Mouse (Mus musculus) liver, adult 2 months (tissue): Measurements from ENCODE around the gene Scn8a. TPM values are rescaled to one million over a fixed set of nuclear protein-coding genes. Genes with fewer than 3 reads are reported as not detected.
A peak's percentile ranks its signal among the peaks of the same experiment; 100 is the strongest.

Experiments used
- DNase-seq: peaks from one replicate; pipeline ENCODE4 v3.0.0-alpha.2; 2011; ENCODE audit warnings: low read depth, low spot score; ENCODE audit errors: extremely low read depth
- H3K27ac ChIP-seq: fragments of 200-500 bp; replicated peaks from 2 replicates; pipeline ENCODE4 v1.5.1; 2012; ENCODE audit warnings: low read depth, mild to moderate bottlenecking, control low read depth, inconsistent platforms, low read length; ENCODE audit not compliant: insufficient read depth
- H3K27me3 ChIP-seq: fragments of 200-500 bp; 2 replicates; pipeline ENCODE4 v1.6.1; 2012; ENCODE audit warnings: mild to moderate bottlenecking, moderate library complexity, low read length, inconsistent platforms; ENCODE audit not compliant: control insufficient read depth, insufficient read depth
- H3K36me3 ChIP-seq: fragments of 200-500 bp; 2 replicates; pipeline ENCODE4 v1.6.1; 2012; ENCODE audit warnings: low read length, inconsistent platforms; ENCODE audit not compliant: control insufficient read depth, insufficient read depth
- H3K4me1 ChIP-seq: fragments of 200-500 bp; 2 replicates; pipeline ENCODE4 v1.6.1; 2011; ENCODE audit warnings: low read length; ENCODE audit not compliant: control insufficient read depth, insufficient read depth
- H3K4me3 ChIP-seq: fragments of 200-500 bp; 2 replicates; pipeline ENCODE4 v1.5.1; 2011; ENCODE audit warnings: low read depth, mild to moderate bottlenecking, control low read depth, low read length, moderate library complexity; ENCODE audit not compliant: insufficient read depth
- H3K79me2 ChIP-seq: fragments of 200-500 bp; 2 replicates; pipeline ENCODE4 v1.6.1; 2012; ENCODE audit warnings: inconsistent platforms, mild to moderate bottlenecking, low read length, moderate library complexity; ENCODE audit not compliant: control insufficient read depth, insufficient read depth
- H3K9ac ChIP-seq: fragments of 200-500 bp; 2 replicates; pipeline ENCODE4 v1.6.1; 2012; ENCODE audit warnings: low read depth, mild to moderate bottlenecking, control low read depth, inconsistent platforms, low read length
- CTCF ChIP-seq: fragments of 200-500 bp; IDR thresholded peaks from 2 replicates; pipeline ENCODE4 v1.5.1; 2011; ENCODE audit warnings: low read depth, low read length, control low read depth
- POLR2A ChIP-seq: fragments of 200-500 bp; IDR thresholded peaks from 2 replicates; pipeline ENCODE4 v1.6.1; 2011; ENCODE audit warnings: low read length, control low read depth; ENCODE audit not compliant: insufficient read depth; ENCODE audit errors: extremely low read depth
- WGBS: fragments of 180-500 bp; shearing (Covaris S2); methylation state at CpG from one replicate; pipeline ENCODE4 v1.1.7; 2018; 5-methylcytosine and 5-hydroxymethylcytosine counted together
- polyA plus RNA-seq: library from polyadenylated mRNA; depleted of rRNA; stranded (reverse); fragments of >200 nt; gene quantifications from 2 replicates; pipeline ENCODE4 v1.2.3, GENCODE M21; 2012
- total RNA-seq: library from RNA; depleted of rRNA; stranded (reverse); fragments of >200 nt; gene quantifications from 2 replicates; pipeline ENCODE4 v1.2.3, GENCODE M21; 2014

The Scn8a gene
- total and polyA plus RNA-seq, 2 experiments: 0.07 to 1.4 TPM

DNA sequence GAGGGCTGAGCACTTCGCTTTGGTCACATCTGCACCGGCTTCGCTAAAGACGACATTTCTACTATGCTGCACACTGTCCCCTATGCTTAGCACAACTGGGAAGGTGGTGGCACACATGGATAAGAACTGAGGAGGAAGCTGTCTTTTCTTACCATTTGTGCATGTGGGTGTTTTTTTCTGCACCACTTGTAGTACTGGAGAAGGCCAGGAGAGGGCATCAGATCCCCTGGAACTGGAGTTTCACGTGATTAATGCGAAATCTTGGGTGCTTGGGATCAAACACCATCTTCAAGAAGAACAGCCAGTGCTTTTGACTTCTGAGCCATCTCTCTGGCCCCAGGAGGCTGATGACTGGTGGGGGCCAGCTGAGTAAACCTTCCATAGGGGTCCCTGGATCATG is 39.0 kb upstream of the Scn8a start:
- 55% methylated on average over 6 of the region's 6 CpGs for WGBS

DNA sequence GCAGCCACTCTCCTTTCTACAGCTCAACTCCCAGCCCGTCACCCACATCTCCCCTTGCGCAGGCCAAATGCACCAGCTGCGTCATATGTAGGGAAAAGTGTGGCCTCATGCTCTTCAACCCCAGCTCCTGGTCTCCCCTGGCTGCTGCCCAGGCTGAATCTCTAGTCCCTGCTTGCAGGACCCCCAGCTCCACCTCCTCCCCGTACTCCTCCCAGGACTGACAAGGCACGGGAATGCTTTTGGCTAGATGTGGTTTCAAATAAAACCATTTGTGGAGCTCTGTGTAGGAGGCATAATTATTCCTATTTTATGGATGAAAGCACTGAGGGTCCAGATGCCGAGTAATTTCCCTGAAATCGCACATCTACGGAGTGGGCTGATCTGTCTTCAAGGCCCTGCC is 37.5 kb upstream of the Scn8a start:
- WGBS: 87% methylated on average over 8 of the region's 8 CpGs
- Histone ChIP-seq H3K4me1 (no peaks in the 10 kb centered on the region), H3K27ac (no peak overlapping the region), H3K4me3 (no peak overlapping the region), H3K79me2 (no peaks in the 10 kb centered on the region), H3K27me3 (no peaks in the 10 kb centered on the region), H3K36me3 (no peaks in the 10 kb centered on the region), H3K9ac (no peak overlapping the region)
- no peak for TF ChIP-seq POLR2A
- DNase-seq: no peak

More for the DNA sequence above, 39.0 kb upstream of the Scn8a start:
- TF ChIP-seq CTCF (peak; percentile 9; the same call in 1 of the 2 replicates), POLR2A (no peak)
- H3K36me3 ChIP-seq: no peaks in the 10 kb centered on the region
- H3K27me3 ChIP-seq: no peaks in the 10 kb centered on the region
- DNase-seq: peak; percentile 3
- no peak overlapping the region for H3K27ac ChIP-seq
- no peak overlapping the region for H3K9ac ChIP-seq
- no peak overlapping the region for H3K4me3 ChIP-seq
- no peaks in the 10 kb centered on the region for H3K79me2 ChIP-seq
- H3K4me1 ChIP-seq: no peaks in the 10 kb centered on the region

DNA sequence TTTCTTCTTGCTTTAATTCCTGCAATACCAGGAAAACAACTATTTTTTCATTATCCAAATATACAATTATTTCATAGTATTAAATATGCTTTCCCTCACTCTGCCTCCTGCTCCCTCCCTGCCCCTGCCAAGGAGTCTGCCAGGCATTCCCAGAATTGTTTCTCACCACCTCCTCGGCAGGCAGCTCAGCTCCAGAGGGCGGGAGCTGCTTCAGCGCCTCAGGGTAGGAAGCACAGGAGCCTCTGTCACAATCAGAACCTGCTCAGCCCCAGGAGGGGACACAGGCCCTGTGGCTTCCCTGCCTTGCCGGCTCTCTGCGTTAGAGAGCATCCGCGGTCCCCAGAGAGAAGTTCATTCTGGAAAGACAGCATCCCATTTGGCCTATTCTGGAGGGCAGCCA is 36.9 kb upstream of the Scn8a start:
- WGBS: 46% methylated on average over 7 of the region's 7 CpGs
- H3K4me3 ChIP-seq: no peak overlapping the region
- no peaks in the 10 kb centered on the region for H3K36me3 ChIP-seq
- H3K79me2 ChIP-seq: no peaks in the 10 kb centered on the region
- H3K27me3 ChIP-seq: no peaks in the 10 kb centered on the region
- no peak overlapping the region for H3K27ac ChIP-seq
- no peak for DNase-seq
- H3K4me1 ChIP-seq: no peaks in the 10 kb centered on the region
- no peak for TF ChIP-seq CTCF
- no peak for TF ChIP-seq POLR2A
- no peak overlapping the region for H3K9ac ChIP-seq

DNA sequence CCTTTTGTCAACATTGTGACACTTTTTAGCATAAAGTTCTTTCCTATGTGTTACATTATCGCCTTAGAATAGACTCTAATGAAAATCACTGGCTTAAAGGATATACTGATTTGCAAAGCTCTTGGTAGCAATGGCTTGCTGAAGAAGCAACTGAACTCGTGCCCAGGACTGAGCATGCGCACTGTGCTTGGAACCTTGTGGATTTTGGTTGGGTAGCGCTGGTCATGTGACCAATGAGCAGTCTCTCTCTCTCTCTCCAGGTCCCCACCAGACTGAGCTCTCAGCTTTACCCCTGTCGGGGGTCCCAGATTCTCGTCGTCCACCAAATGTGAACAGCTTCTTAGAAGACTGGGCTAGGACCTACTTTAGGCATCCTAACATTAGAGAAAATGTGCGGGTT is 32.9 kb upstream of the Scn8a start:
- Histone ChIP-seq H3K27me3 (no peaks in the 10 kb centered on the region), H3K4me1 (no peaks in the 10 kb centered on the region), H3K79me2 (no peaks in the 10 kb centered on the region), H3K36me3 (no peaks in the 10 kb centered on the region), H3K9ac (no peak overlapping the region), H3K27ac (no peak overlapping the region), H3K4me3 (no peak overlapping the region)
- TF ChIP-seq POLR2A (no peak), CTCF (no peak)
- 76% methylated on average over 8 of the region's 8 CpGs for WGBS
- DNase-seq: no peak

DNA sequence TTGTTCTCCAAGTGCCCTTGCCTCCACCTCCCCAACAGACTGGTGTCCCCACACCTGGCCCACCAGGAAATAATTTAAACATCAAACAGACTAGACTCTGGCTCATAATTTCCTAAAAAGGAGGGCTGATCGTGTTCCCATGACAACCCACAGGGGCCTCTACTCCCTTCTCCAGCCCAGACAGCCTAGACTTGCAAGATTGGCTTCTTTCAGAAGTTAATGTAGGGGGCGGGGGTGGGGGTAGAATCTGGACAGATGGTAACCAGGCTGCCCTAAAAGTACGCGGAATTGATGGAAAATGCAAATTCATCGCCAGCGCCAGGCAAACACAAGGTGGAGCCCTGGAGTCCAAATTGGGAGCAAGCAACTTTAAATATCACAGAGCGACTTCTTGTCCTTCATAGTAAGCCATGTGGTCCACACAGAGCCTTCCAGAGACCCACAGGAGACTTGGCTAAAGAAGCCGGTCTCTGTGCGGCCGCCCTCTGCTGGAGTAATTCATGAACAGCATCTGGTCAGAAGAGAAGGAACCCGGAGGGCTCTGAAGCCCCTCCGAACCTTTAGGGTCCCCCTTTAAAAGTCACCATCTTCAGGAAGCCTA is 31.0 kb upstream of the Scn8a start:
- no peaks in the 10 kb centered on the region for H3K79me2 ChIP-seq
- DNase-seq: peak; percentile 12
- no peak for TF ChIP-seq POLR2A
- TF ChIP-seq CTCF: peak; percentile 51

DNA sequence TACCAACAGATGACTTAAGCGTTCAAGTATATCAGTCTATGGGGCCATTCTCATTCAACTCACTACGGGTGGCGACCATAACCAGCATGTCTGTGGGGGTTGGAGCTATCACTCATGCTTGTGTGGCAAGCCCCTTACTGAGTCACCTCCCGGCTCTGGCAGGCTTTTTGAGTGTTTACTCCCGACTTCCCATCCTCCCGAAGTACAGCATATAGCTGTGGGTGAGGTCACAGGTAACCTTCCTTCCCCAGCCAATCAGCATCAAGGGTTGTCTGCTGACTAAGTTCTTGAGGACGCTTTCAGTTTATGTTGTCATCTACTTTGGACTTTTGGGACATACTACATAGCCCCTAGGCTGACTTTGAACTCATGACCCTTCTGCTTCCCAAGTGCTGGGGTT is 25.3 kb upstream of the Scn8a start:
- 84% methylated on average over 7 of the region's 7 CpGs for WGBS
- TF ChIP-seq CTCF (no peak), POLR2A (no peak)

More for the DNA sequence above, 31.0 kb upstream of the Scn8a start:
- Histone ChIP-seq H3K27me3 (no peaks in the 10 kb centered on the region), H3K36me3 (no peaks in the 10 kb centered on the region), H3K4me3 (no peak overlapping the region), H3K27ac (no peak overlapping the region), H3K9ac (no peak overlapping the region), H3K4me1 (no peaks in the 10 kb centered on the region)
- WGBS: 40% methylated on average over 12 of the region's 12 CpGs

More for the DNA sequence above, 25.3 kb upstream of the Scn8a start:
- Histone ChIP-seq H3K9ac (no peak overlapping the region), H3K27ac (no peak overlapping the region), H3K4me1 (no peaks in the 10 kb centered on the region), H3K4me3 (no peak overlapping the region), H3K27me3 (peaks cover 3% of the 10 kb centered on the region; the same call in 1 of the 2 replicates), H3K79me2 (no peaks in the 10 kb centered on the region), H3K36me3 (no peaks in the 10 kb centered on the region)
- DNase-seq: no peak
